Mouse (Mus musculus) MEL (cell line): ENCODE measurements around the gene Wipf1. TPM values are rescaled to one million over a fixed set of nuclear protein-coding genes. Genes with fewer than 3 reads are reported as not detected.

Source experiments
- DNase-seq: peaks from one replicate; pipeline ENCODE4 v3.0.0; 2011; ENCODE audit warnings: low read depth, low spot score
- H3K27ac ChIP-seq: 2 replicates; pipeline ENCODE4 v1.5.1; 2012; ENCODE audit warnings: low read depth, mild to moderate bottlenecking, control low read depth, low read length, moderate library complexity; ENCODE audit not compliant: control insufficient read depth
- H3K27me3 ChIP-seq, 2 experiments: fragments of 150-350 bp in 1 of 2; sonication (generic) in 1 of 2; 2 replicates each; pipeline ENCODE4 v1.6.1; 2012; ENCODE audit warnings: low read length in 2 of 2, mild to moderate bottlenecking in 2 of 2, improper control_type of control experiment in 1 of 2, moderate library complexity in 1 of 2; ENCODE audit not compliant: insufficient read depth in 2 of 2, control insufficient read depth in 1 of 2
- H3K36me3 ChIP-seq, 2 experiments: 2 replicates each; pipeline ENCODE4 v1.6.1; 2012 to 2014; ENCODE audit warnings: low read length in 2 of 2, improper control_type of control experiment in 1 of 2, inconsistent platforms in 1 of 2, mild to moderate bottlenecking in 1 of 2; ENCODE audit not compliant: insufficient read depth in 2 of 2, control insufficient read depth in 1 of 2
- H3K4me1 ChIP-seq, 2 experiments: fragments of 150-350 bp in 1 of 2; sonication (generic) in 1 of 2; 2 replicates each; pipeline ENCODE4 v1.6.1; 2012; ENCODE audit warnings: low read length in 2 of 2, improper control_type of control experiment in 1 of 2, mild to moderate bottlenecking in 1 of 2; ENCODE audit not compliant: insufficient read depth in 2 of 2, control insufficient read depth in 1 of 2
- H3K4me3 ChIP-seq, 2 experiments: fragments of 150-350 bp in 1 of 2; sonication (generic) in 1 of 2; 2 replicates each; pipeline ENCODE4 v1.5.1; 2012; ENCODE audit warnings: low read depth in 2 of 2, low read length in 2 of 2, mild to moderate bottlenecking in 2 of 2, moderate library complexity in 2 of 2, control low read depth in 1 of 2, improper control_type of control experiment in 1 of 2; ENCODE audit not compliant: control insufficient read depth in 1 of 2, insufficient read depth in 1 of 2
- H3K79me2 ChIP-seq: 2 replicates; pipeline ENCODE4 v1.6.1; 2012; ENCODE audit warnings: mild to moderate bottlenecking, low read length, moderate library complexity; ENCODE audit not compliant: control insufficient read depth, poor library complexity, insufficient read depth
- H3K9ac ChIP-seq: 2 replicates; pipeline ENCODE4 v1.6.1; 2012; ENCODE audit warnings: low read depth, mild to moderate bottlenecking, control low read depth, low read length, moderate library complexity; ENCODE audit not compliant: control insufficient read depth, poor library complexity, severe bottlenecking
- H3K9me3 ChIP-seq: fragments of 150-350 bp; sonication (generic); replicated peaks from 2 replicates; pipeline ENCODE4 v1.6.1; 2012; ENCODE audit warnings: mild to moderate bottlenecking, low read length, improper control_type of control experiment, moderate library complexity; ENCODE audit not compliant: insufficient read depth
- BHLHE40 ChIP-seq: IDR thresholded peaks from 2 replicates; pipeline ENCODE4 v1.6.1; 2012; ENCODE audit warnings: low read depth, mild to moderate bottlenecking, inconsistent platforms, low read length, improper control_type of control experiment, borderline replicate concordance
- CHD1 ChIP-seq: IDR thresholded peaks from 2 replicates; pipeline ENCODE4 v1.6.1; 2012; ENCODE audit warnings: low read depth, mild to moderate bottlenecking, inconsistent platforms, low read length, improper control_type of control experiment
- CHD2 ChIP-seq: IDR thresholded peaks from 2 replicates; pipeline ENCODE4 v1.6.1; 2011; ENCODE audit warnings: low read length, improper control_type of control experiment
- E2F4 ChIP-seq: IDR thresholded peaks from 2 replicates; pipeline ENCODE4 v1.6.1; 2011; ENCODE audit warnings: low read depth, low read length, improper control_type of control experiment, borderline replicate concordance
- ELF1 ChIP-seq: IDR thresholded peaks from 2 replicates; pipeline ENCODE4 v1.6.1; 2014; ENCODE audit warnings: low read depth, mild to moderate bottlenecking, inconsistent platforms, low read length, improper control_type of control experiment, moderate library complexity
- GABPA ChIP-seq: IDR thresholded peaks from 2 replicates; pipeline ENCODE4 v1.6.1; 2012; ENCODE audit warnings: low read depth, mild to moderate bottlenecking, inconsistent platforms, low read length, improper control_type of control experiment, moderate library complexity
- GATA1 ChIP-seq: IDR thresholded peaks from 2 replicates; pipeline ENCODE4 v1.6.1; 2011; ENCODE audit warnings: low read depth, low read length, improper control_type of control experiment
- HCFC1 ChIP-seq: IDR thresholded peaks from 2 replicates; pipeline ENCODE4 v1.6.1; 2012; ENCODE audit warnings: low read depth, mild to moderate bottlenecking, inconsistent platforms, low read length, improper control_type of control experiment, moderate library complexity
- JUND ChIP-seq: IDR thresholded peaks from 2 replicates; pipeline ENCODE4 v1.6.1; 2011; ENCODE audit warnings: low read depth, mild to moderate bottlenecking, improper control_type of control experiment, low read length
- MAFK ChIP-seq: IDR thresholded peaks from 2 replicates; pipeline ENCODE4 v1.6.1; 2011; ENCODE audit warnings: low read depth, mild to moderate bottlenecking, low read length, improper control_type of control experiment, borderline replicate concordance
- MEF2A ChIP-seq: IDR thresholded peaks from 2 replicates; pipeline ENCODE4 v1.6.1; 2014; ENCODE audit warnings: low read depth, mild to moderate bottlenecking, inconsistent platforms, low read length, improper control_type of control experiment; ENCODE audit not compliant: poor library complexity, insufficient replicate concordance, severe bottlenecking; ENCODE audit errors: extremely low read depth
- MXI1 ChIP-seq: IDR thresholded peaks from 2 replicates; pipeline ENCODE4 v1.6.1; 2011; ENCODE audit warnings: mild to moderate bottlenecking, low read depth, low read length, improper control_type of control experiment
- MYB ChIP-seq: IDR thresholded peaks from 2 replicates; pipeline ENCODE4 v1.6.1; 2011; ENCODE audit warnings: mild to moderate bottlenecking, low read depth, low read length, improper control_type of control experiment
- MYC ChIP-seq: IDR thresholded peaks from 2 replicates; pipeline ENCODE4 v1.6.1; 2011; ENCODE audit warnings: low read depth, mild to moderate bottlenecking, low read length, improper control_type of control experiment, moderate library complexity
- NELFE ChIP-seq: IDR thresholded peaks from 2 replicates; pipeline ENCODE4 v1.6.1; 2011; ENCODE audit warnings: low read depth, low read length, improper control_type of control experiment
- NRF1 ChIP-seq: IDR thresholded peaks from 2 replicates; pipeline ENCODE4 v1.6.1; 2014; ENCODE audit warnings: low read depth, mild to moderate bottlenecking, inconsistent platforms, low read length, improper control_type of control experiment, moderate library complexity; ENCODE audit not compliant: poor library complexity, insufficient read depth, severe bottlenecking
- POLR2AphosphoS2 ChIP-seq: IDR thresholded peaks from 2 replicates; pipeline ENCODE4 v1.6.1; 2011; ENCODE audit warnings: low read length, improper control_type of control experiment
- POLR2AphosphoS5 ChIP-seq: IDR thresholded peaks from 2 replicates; pipeline ENCODE4 v1.6.1; 2012; ENCODE audit warnings: low read depth, borderline replicate concordance, mild to moderate bottlenecking, inconsistent platforms, low read length, moderate library complexity, mixed read lengths
- SMC3 ChIP-seq: IDR thresholded peaks from 2 replicates; pipeline ENCODE4 v1.6.1; 2011; ENCODE audit warnings: low read depth, low read length, improper control_type of control experiment
- UBTF ChIP-seq: IDR thresholded peaks from 2 replicates; pipeline ENCODE4 v1.6.1; 2012; ENCODE audit warnings: low read depth, mild to moderate bottlenecking, inconsistent platforms, low read length, improper control_type of control experiment, moderate library complexity, borderline replicate concordance; ENCODE audit not compliant: insufficient read depth
- USF2 ChIP-seq, 2 experiments: IDR thresholded peaks; 2 replicates each; pipeline ENCODE4 v1.6.1; 2011 to 2012; ENCODE audit warnings: improper control_type of control experiment in 2 of 2, low read length in 2 of 2, borderline replicate concordance in 1 of 2, inconsistent platforms in 1 of 2, low read depth in 1 of 2, mild to moderate bottlenecking in 1 of 2; ENCODE audit not compliant: insufficient read depth in 1 of 2
- ZC3H11A ChIP-seq: IDR thresholded peaks from 2 replicates; pipeline ENCODE4 v1.6.1; 2012; ENCODE audit warnings: low read depth, mild to moderate bottlenecking, inconsistent platforms, low read length, improper control_type of control experiment
- ZKSCAN1 ChIP-seq: IDR thresholded peaks from 2 replicates; pipeline ENCODE4 v1.6.1; 2012; ENCODE audit warnings: low read depth, mild to moderate bottlenecking, inconsistent platforms, low read length, improper control_type of control experiment, moderate library complexity
- ZMIZ1 ChIP-seq: IDR thresholded peaks from 2 replicates; pipeline ENCODE4 v1.6.1; 2012; ENCODE audit warnings: low read depth, mild to moderate bottlenecking, inconsistent platforms, low read length, improper control_type of control experiment, moderate library complexity
- polyA plus RNA-seq, 2 experiments: library from polyadenylated mRNA; stranded (reverse) in 1 of 2; unstranded in 1 of 2; fragments of >175 nt in 1 of 2; fragments of >200 nt in 1 of 2; gene quantifications; 2 replicates each; pipeline versions ENCODE4 v1.2.1 to v1.2.4; 2012; ENCODE audit warnings: low replicate concordance in 2 of 2, low read depth in 1 of 2; ENCODE audit not compliant: insufficient read length in 2 of 2, insufficient read depth in 1 of 2, missing spikeins in 1 of 2
- total RNA-seq: library from RNA; depleted of rRNA; stranded (reverse); fragments of 300-350 nt; gene quantifications from 2 replicates; pipeline ENCODE4 v1.2.3, GENCODE M21; 2012

The Wipf1 gene
- total and polyA plus RNA-seq, 3 experiments, result 5.2 to 83.9 (median 27.1) TPM

GRCm38 (mm10) chr2:73547256-73547655 lies 17.7 kb upstream of the Wipf1 start:
- Histone ChIP-seq H3K4me3 (no peak overlapping the region), H3K79me2 (no peaks in the 10 kb centered on the region), H3K9ac (no peak overlapping the region), H3K27ac (no peak overlapping the region), H3K27me3 (no peaks in the 10 kb centered on the region), H3K9me3 (no peaks in the 10 kb centered on the region), H3K4me1 (peaks cover 0 to 7% of the 10 kb centered on the region in 2 experiments; a peak in 1 of 4 replicates), H3K36me3 (peaks cover 0 to 4% of the 10 kb centered on the region in 2 experiments; a peak in 1 of 4 replicates)
- no peak for DNase-seq
- TF ChIP-seq MEF2A, result no peak
- TF ChIP-seq UBTF, result no peak
- no peak for TF ChIP-seq NELFE
- TF ChIP-seq MXI1, result no peak
- no peak for TF ChIP-seq ZC3H11A
- TF ChIP-seq ZMIZ1, result no peak
- no peak for TF ChIP-seq CHD1
- TF ChIP-seq JUND, result no peak
- TF ChIP-seq ELF1, result no peak
- no peak for TF ChIP-seq NRF1
- no peak for TF ChIP-seq ZKSCAN1
- TF ChIP-seq MYB, result no peak
- TF ChIP-seq MAFK, result no peak

DNA sequence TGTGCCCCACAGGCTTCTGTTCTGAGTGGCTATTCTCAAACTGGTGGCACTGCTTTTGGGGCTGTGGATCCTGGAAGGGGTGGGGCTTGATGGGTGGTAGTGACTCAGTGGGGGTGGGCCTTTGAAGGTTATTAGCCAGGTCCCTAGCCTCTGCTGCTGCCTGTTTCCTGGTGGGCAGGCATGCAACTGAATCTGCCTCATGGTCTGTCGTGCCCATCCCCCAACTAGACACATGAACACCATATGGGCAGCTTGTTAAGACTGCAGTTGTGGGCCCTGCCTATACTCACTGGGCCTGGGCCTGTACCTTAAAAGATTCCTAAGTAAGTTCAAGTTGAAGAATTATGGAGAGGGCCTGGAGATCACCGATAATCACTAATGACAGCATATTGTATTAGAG lies 16.0 kb upstream of the Wipf1 start:
- TF ChIP-seq GATA1 (no peak), CHD2 (no peak), NRF1 (no peak), HCFC1 (no peak), MEF2A (no peak), MXI1 (no peak), BHLHE40 (no peak), POLR2AphosphoS5 (no peak), POLR2AphosphoS2 (no peak), GABPA (no peak), E2F4 (no peak), SMC3 (no peak), USF2 (IDR thresholded peaks at IDR 0.05; ENCODE audit: borderline replicate concordance in 1 of 2, insufficient read depth in 1 of 2, low read depth in 1 of 2, low read length in 2 of 2) (no peak), CHD1 (no peak), MYC (no peak), MAFK (no peak)
- no peak for DNase-seq
- H3K9me3 ChIP-seq, result no peaks in the 10 kb centered on the region
- peaks cover 0 to 6% of the 10 kb centered on the region in 2 experiments; a peak in 2 of 4 replicates for H3K36me3 ChIP-seq
- peaks cover 1% of the 10 kb centered on the region; the same call in 1 of the 2 replicates for H3K79me2 ChIP-seq
- H3K27ac ChIP-seq, result no peak overlapping the region
- H3K9ac ChIP-seq, result no peak overlapping the region
- H3K27me3 ChIP-seq, result no peaks in the 10 kb centered on the region
- peaks cover 0 to 10% of the 10 kb centered on the region in 2 experiments; a peak in 2 of 4 replicates for H3K4me1 ChIP-seq
- H3K4me3 ChIP-seq, result no peak overlapping the region
